Mouse (Mus musculus) stomach, postnatal 0 days (tissue): Measurements from ENCODE around the gene Pdxdc1. TPM values are rescaled to one million over a fixed set of nuclear protein-coding genes. Genes with fewer than 3 reads are reported as not detected.

Experiments
- ATAC-seq: fragments of 200-750 bp; cut with Nextera tagmentation; 2 replicates; pipeline ENCODE4 v1.8.0; 2017; ENCODE audit not compliant: low FRiP score, low TSS enrichment
- DNase-seq: peaks from one replicate; pipeline ENCODE4 v3.0.0-alpha.2; 2016; ENCODE audit warnings: low spot score
- H3K27ac ChIP-seq: fragments of 300-500 bp; sonication (generic); replicated peaks from 2 replicates; pipeline ENCODE4 v1.5.1; 2014; ENCODE audit warnings: mild to moderate bottlenecking, control low read depth
- H3K27me3 ChIP-seq: fragments of 300-500 bp; sonication (generic); 2 replicates; pipeline ENCODE4 v1.6.1; 2014; ENCODE audit warnings: low read length; ENCODE audit not compliant: control insufficient read depth, insufficient read depth
- H3K36me3 ChIP-seq: fragments of 300-500 bp; sonication (generic); 2 replicates; pipeline ENCODE4 v1.6.1; 2014; ENCODE audit warnings: low read length, mixed read lengths; ENCODE audit not compliant: control insufficient read depth, insufficient read depth
- H3K4me1 ChIP-seq: fragments of 300-500 bp; sonication (generic); replicated peaks from 2 replicates; pipeline ENCODE4 v1.6.1; 2014; ENCODE audit warnings: antibody characterized with exemption; ENCODE audit not compliant: control insufficient read depth, insufficient read depth
- H3K4me2 ChIP-seq: fragments of 300-500 bp; sonication (generic); replicated peaks from 2 replicates; pipeline ENCODE4 v1.6.1; 2014; ENCODE audit warnings: low read depth, mild to moderate bottlenecking, control low read depth, moderate library complexity
- H3K4me3 ChIP-seq: fragments of 300-500 bp; sonication (generic); 2 replicates; pipeline ENCODE4 v1.5.1; 2014; ENCODE audit warnings: low read depth, low read length, control low read depth
- H3K9ac ChIP-seq: fragments of 300-500 bp; sonication (generic); 2 replicates; pipeline ENCODE4 v1.6.1; 2014; ENCODE audit warnings: mild to moderate bottlenecking, low read length, control low read depth, mixed read lengths
- H3K9me3 ChIP-seq: fragments of 300-500 bp; sonication (generic); 2 replicates; pipeline ENCODE4 v1.6.1; 2016; ENCODE audit warnings: low read length; ENCODE audit not compliant: control insufficient read depth
- CTCF ChIP-seq: IDR thresholded peaks from 2 replicates; pipeline ENCODE4 v1.5.1; 2016; ENCODE audit warnings: antibody characterized with exemption, low read depth, mild to moderate bottlenecking, moderate library complexity
- EP300 ChIP-seq: optimal IDR thresholded peaks from 2 replicates; pipeline ENCODE3; 2016; ENCODE audit warnings: antibody characterized with exemption
- WGBS: fragments of 180-500 bp; shearing (Covaris S2); extraction: QIAGEN DNeasy Blood & Tissue Kit; methylation state at CpG from one replicate; pipeline ENCODE4 v1.1.7; 2014; 5-methylcytosine and 5-hydroxymethylcytosine counted together
- microRNA-seq: library from miRNA; unstranded; fragments of <30 nt; microRNA quantifications from one replicate; pipeline ENCODE4, GENCODE M21; 2016
- polyA plus RNA-seq: library from polyadenylated mRNA; unstranded; fragments of >200 nt; fragmentation: Nextera tagmentation; extraction: Ambion mirVana; gene quantifications from 2 replicates; pipeline ENCODE4 v1.2.1, GENCODE M21; 2015

The Pdxdc1 gene
- polyA plus RNA-seq, 1 experiment from 2014 or later, result 75.1 TPM

GRCm38 (mm10) chr16:13785932-13786331, 117.0 kb downstream of the Pdxdc1 start:
- H3K36me3 ChIP-seq, result peaks cover 24% of the 10 kb centered on the region
- ATAC-seq (no peak), DNase-seq (no peak)
- no peak overlapping the region for H3K27ac ChIP-seq
- no peak overlapping the region for H3K4me3 ChIP-seq
- no peak overlapping the region for H3K9ac ChIP-seq
- no peaks in the 10 kb centered on the region for H3K4me1 ChIP-seq
- no peaks in the 10 kb centered on the region for H3K9me3 ChIP-seq
- 81% methylated on average over 3 of the region's 3 CpGs for WGBS
- no peak overlapping the region for H3K4me2 ChIP-seq
- H3K27me3 ChIP-seq, result no peaks in the 10 kb centered on the region
- no peak for TF ChIP-seq EP300
- TF ChIP-seq CTCF, result no peak

Small RNA genes lying within 50 kb of the gene (microRNA-seq; reads per million reads assigned to microRNA genes)
- not detected for gene Gm27734

Other genes with a start within 250 kb of the Pdxdc1 start
- 23.7 and 24.8 TPM in 2 replicates for gene Parn, start 235.0 kb downstream of the Pdxdc1 start, polyA plus RNA-seq
- 21.5 and 22.0 TPM in 2 replicates for gene Bfar, start 231.3 kb downstream of the Pdxdc1 start, polyA plus RNA-seq
- gene 3110001I22Rik, start 231.2 kb downstream of the Pdxdc1 start, polyA plus RNA-seq, result 3.0 and 3.3 TPM in 2 replicates
- 142 and 153 TPM in 2 replicates for gene Pla2g10, start 172.1 kb downstream of the Pdxdc1 start, polyA plus RNA-seq
- gene Rrn3, start 122.4 kb downstream of the Pdxdc1 start, polyA plus RNA-seq, result 33.9 and 34.5 TPM in 2 replicates
- 124 and 133 TPM in 2 replicates for gene Ntan1, start 84.3 kb downstream of the Pdxdc1 start, polyA plus RNA-seq
- gene Mpv17l, start within 50 bp of the Pdxdc1 start, polyA plus RNA-seq, result 4.6 and 5.7 TPM in 2 replicates
- gene 2900011O08Rik, start 83.5 kb upstream of the Pdxdc1 start, polyA plus RNA-seq, result 0.70 and 1.3 TPM in 2 replicates
- gene Ifitm7, start 83.8 kb upstream of the Pdxdc1 start, polyA plus RNA-seq, result not detected in 2 replicates